Mouse (Mus musculus): ENCODE measurements around the gene Cog2.
A peak's percentile ranks its signal among the peaks of the same experiment; 100 is the strongest.

Cog2 gene

GRCm38 (mm10) chr8:124571732-124572429 is 51.3 kb downstream of the Cog2 start:
- peak; percentile 55 to 75 for DNase-seq

- DNase-seq: no peak
Measured at GRCm38 (mm10) chr8:124572430-124572775, 51.8 kb downstream of the Cog2 start.

- DNase-seq: peak; percentile 97 to 98
Measured at GRCm38 (mm10) chr8:124573552-124574340, 53.2 kb downstream of the Cog2 start.

GRCm38 (mm10) chr8:124575811-124576210 is 55.2 kb downstream of the Cog2 start, which contains the start of gene Capn9:
Capn9 (plus strand) TSS chr8:124576111.
- no peak for DNase-seq

- DNase-seq: peak in 1 of 2 experiments; percentile 1
Measured at GRCm38 (mm10) chr8:124576751-124577150, 56.2 kb downstream of the Cog2 start.

GRCm38 (mm10) chr8:124585718-124586425 is 65.3 kb downstream of the Cog2 start:
- DNase-seq: peak; percentile 77 to 80

GRCm38 (mm10) chr8:124586556-124586955 is 66.0 kb downstream of the Cog2 start:
- peak; percentile 17 to 33 for DNase-seq

- DNase-seq: peak in 1 of 2 experiments; percentile 1
Measured at GRCm38 (mm10) chr8:124589393-124589792, 68.8 kb downstream of the Cog2 start.

All from cerebellum, postnatal 10 days (tissue).